22 mouse cellular contexts compared by ENCODE assay signal in genomic region chr2:115095351-115095750, GRCm38 (mm10).
DNase-seq lines count a peak whose midpoint lies in the region; ATAC-seq and TF ChIP-seq lines count a peak whose summit lies in the region.
"Had no signal": no experiment of that assay in that cellular context is flagged by ENCODE, and none has a peak within 500 bp of the region (broad histone marks: within the 10 kb centered on the region; RNA-seq: fewer than 3 reads in every experiment).

No protein-coding gene starts in this region.

- no peaks in the 10 kb centered on the region for H3K27me3 ChIP-seq in forebrain, embryonic 13.5 days
- H3K27me3 ChIP-seq in forebrain, embryonic 11.5 days (ENCODE audit: control insufficient read depth, insufficient read depth, low read length): no peaks in the 10 kb centered on the region
- H3K27me3 ChIP-seq in kidney, embryonic 15.5 days: no peaks in the 10 kb centered on the region
- H3K27me3 ChIP-seq in midbrain, embryonic 11.5 days (ENCODE audit: control insufficient read depth, insufficient read depth, low read length): no peaks in the 10 kb centered on the region
- H3K27me3 ChIP-seq in midbrain, postnatal 0 days (ENCODE audit: insufficient read depth, low read length): no peaks in the 10 kb centered on the region
- H3K27me3 ChIP-seq in limb, embryonic 14.5 days (ENCODE audit: control insufficient read depth, insufficient read depth, low read length): peaks cover 32% of the 10 kb centered on the region
- H3K27me3 ChIP-seq in hindbrain, postnatal 0 days (ENCODE audit: insufficient read depth, low read length): no peaks in the 10 kb centered on the region
- H3K27me3 ChIP-seq: embryonic facial prominence, embryonic 13.5 days; heart, embryonic 15.5 days; hindbrain, embryonic 13.5 days had no signal

- peaks cover 8% of the 10 kb centered on the region for H3K4me1 ChIP-seq in forebrain, embryonic 13.5 days
- no peaks in the 10 kb centered on the region for H3K4me1 ChIP-seq in forebrain, embryonic 11.5 days (replicated peaks; ENCODE audit: control insufficient read depth, insufficient read depth, low read length)
- H3K4me1 ChIP-seq in kidney, embryonic 15.5 days: peaks cover 9% of the 10 kb centered on the region; the same call in 1 of the 2 replicates
- no peaks in the 10 kb centered on the region for H3K4me1 ChIP-seq in midbrain, embryonic 11.5 days (ENCODE audit: control insufficient read depth, insufficient read depth, low read length)
- no peaks in the 10 kb centered on the region for H3K4me1 ChIP-seq in midbrain, postnatal 0 days (ENCODE audit: insufficient read depth, low read length)
- peaks cover 19% of the 10 kb centered on the region for H3K4me1 ChIP-seq in limb, embryonic 14.5 days (ENCODE audit: control insufficient read depth, insufficient read depth, low read length)
- no peaks in the 10 kb centered on the region for H3K4me1 ChIP-seq in hindbrain, postnatal 0 days (ENCODE audit: insufficient read depth, low read length)
- H3K4me1 ChIP-seq: heart, embryonic 15.5 days; hindbrain, embryonic 13.5 days had no signal

- DNase-seq in forebrain, embryonic 11.5 days (ENCODE audit: low spot score): no peak
- no peak for DNase-seq in kidney, postnatal 14 days
- DNase-seq in midbrain, embryonic 11.5 days (ENCODE audit: low spot score, missing footprints): peak; percentile 4
- DNase-seq in midbrain, postnatal 0 days (ENCODE audit: low spot score): no peak
- DNase-seq in limb, embryonic 14.5 days (ENCODE audit: low spot score): no peak
- DNase-seq in hindbrain, postnatal 0 days (ENCODE audit: low spot score): no peak
- DNase-seq: adrenal gland, adult 8-10 months; B cell, adult 2 months; cerebellum, adult 18-20 months; cerebellum, adult 9-11 months; cerebellum, postnatal 36 days; gastrocnemius, postnatal 14 days; heart, adult 2 months; heart, postnatal 14 days had no signal

- peak; percentile 36; the same call in 1 of the 2 replicates for ATAC-seq in forebrain, embryonic 13.5 days
- no peak for ATAC-seq in forebrain, embryonic 11.5 days (replicated peaks; ENCODE audit: low FRiP score)
- no peak for ATAC-seq in kidney, embryonic 15.5 days (replicated peaks; ENCODE audit: low FRiP score)
- no peak for ATAC-seq in midbrain, embryonic 11.5 days (ENCODE audit: low FRiP score)
- ATAC-seq in midbrain, postnatal 0 days (ENCODE audit: low FRiP score): no peak
- no peak for ATAC-seq in limb, embryonic 14.5 days (ENCODE audit: low FRiP score, low read depth)
- ATAC-seq in hindbrain, postnatal 0 days: no peak
- ATAC-seq: CD4-positive, CD25-positive, alpha-beta regulatory T cell, adult 4 months had no signal

- no peak for TF ChIP-seq CTCF in midbrain, postnatal 0 days (IDR thresholded peaks at IDR 0.05)
- no peak for TF ChIP-seq CTCF in hindbrain, postnatal 0 days (IDR thresholded peaks at IDR 0.05; ENCODE audit: low read depth)

- H3K36me3 ChIP-seq in forebrain, embryonic 13.5 days (ENCODE audit: poor library complexity, severe bottlenecking): no peaks in the 10 kb centered on the region
- no peaks in the 10 kb centered on the region for H3K36me3 ChIP-seq in forebrain, embryonic 11.5 days (ENCODE audit: control insufficient read depth, insufficient read depth, low read length)
- no peaks in the 10 kb centered on the region for H3K36me3 ChIP-seq in kidney, embryonic 15.5 days
- H3K36me3 ChIP-seq in midbrain, embryonic 11.5 days (ENCODE audit: control insufficient read depth, insufficient read depth, low read length): no peaks in the 10 kb centered on the region
- H3K36me3 ChIP-seq in midbrain, postnatal 0 days (ENCODE audit: insufficient read depth, low read length): no peaks in the 10 kb centered on the region
- H3K36me3 ChIP-seq in limb, embryonic 14.5 days (ENCODE audit: control insufficient read depth, insufficient read depth, low read length): no peaks in the 10 kb centered on the region
- H3K36me3 ChIP-seq in hindbrain, postnatal 0 days (ENCODE audit: insufficient read depth, low read length): no peaks in the 10 kb centered on the region
- H3K36me3 ChIP-seq: embryonic facial prominence, embryonic 13.5 days; G1E; heart, embryonic 15.5 days; hindbrain, embryonic 13.5 days had no signal

- 59% methylated on average over 12 of the region's 12 CpGs for WGBS in forebrain, embryonic 13.5 days
- 89% methylated on average over 12 of the region's 12 CpGs for WGBS in forebrain, embryonic 11.5 days
- 64% methylated on average over 12 of the region's 12 CpGs for WGBS in kidney, embryonic 15.5 days
- 91% methylated on average over 12 of the region's 12 CpGs for WGBS in midbrain, embryonic 11.5 days
- 86% methylated on average over 12 of the region's 12 CpGs for WGBS in midbrain, postnatal 0 days
- WGBS in limb, embryonic 14.5 days: 33% methylated on average over 12 of the region's 12 CpGs
- 82% methylated on average over 12 of the region's 12 CpGs for WGBS in hindbrain, postnatal 0 days

- H3K9me3 ChIP-seq in forebrain, embryonic 13.5 days (replicated peaks): no peaks in the 10 kb centered on the region
- no peaks in the 10 kb centered on the region for H3K9me3 ChIP-seq in forebrain, embryonic 11.5 days (ENCODE audit: control insufficient read depth, low read length)
- H3K9me3 ChIP-seq in kidney, embryonic 15.5 days (replicated peaks): no peaks in the 10 kb centered on the region
- no peaks in the 10 kb centered on the region for H3K9me3 ChIP-seq in midbrain, embryonic 11.5 days (ENCODE audit: control insufficient read depth, low read length)
- no peaks in the 10 kb centered on the region for H3K9me3 ChIP-seq in midbrain, postnatal 0 days (ENCODE audit: low read length)
- no peaks in the 10 kb centered on the region for H3K9me3 ChIP-seq in limb, embryonic 14.5 days (ENCODE audit: control insufficient read depth, low read length)
- H3K9me3 ChIP-seq in hindbrain, postnatal 0 days (ENCODE audit: low read length): no peaks in the 10 kb centered on the region
- H3K9me3 ChIP-seq: embryonic facial prominence, embryonic 13.5 days; G1E; heart, embryonic 15.5 days; hindbrain, embryonic 13.5 days had no signal

- H3K9ac ChIP-seq in forebrain, embryonic 13.5 days: no peak overlapping the region
- no peak overlapping the region for H3K9ac ChIP-seq in forebrain, embryonic 11.5 days (ENCODE audit: low read length)
- H3K9ac ChIP-seq in kidney, embryonic 15.5 days: no peak overlapping the region
- no peak overlapping the region for H3K9ac ChIP-seq in midbrain, embryonic 11.5 days (ENCODE audit: low read length)
- no peak overlapping the region for H3K9ac ChIP-seq in midbrain, postnatal 0 days (replicated peaks; ENCODE audit: low read length, poor library complexity, severe bottlenecking)
- no peak overlapping the region for H3K9ac ChIP-seq in limb, embryonic 14.5 days (ENCODE audit: low read depth, low read length, severe bottlenecking)
- no peak overlapping the region for H3K9ac ChIP-seq in hindbrain, postnatal 0 days (replicated peaks; ENCODE audit: low read length)
- H3K9ac ChIP-seq: embryonic facial prominence, embryonic 13.5 days; heart, embryonic 15.5 days; hindbrain, embryonic 13.5 days had no signal

- no peak overlapping the region for H3K4me3 ChIP-seq in forebrain, embryonic 13.5 days
- no peak overlapping the region for H3K4me3 ChIP-seq in forebrain, embryonic 11.5 days (ENCODE audit: low read depth, low read length)
- no peak overlapping the region for H3K4me3 ChIP-seq in kidney, embryonic 15.5 days (replicated peaks)
- H3K4me3 ChIP-seq in midbrain, embryonic 11.5 days (ENCODE audit: low read depth, low read length): no peak overlapping the region
- H3K4me3 ChIP-seq in midbrain, postnatal 0 days (ENCODE audit: low read depth, low read length): no peak overlapping the region
- H3K4me3 ChIP-seq in limb, embryonic 14.5 days (replicated peaks; ENCODE audit: low read length): no peak overlapping the region
- no peak overlapping the region for H3K4me3 ChIP-seq in hindbrain, postnatal 0 days (ENCODE audit: low read length)
- H3K4me3 ChIP-seq: embryonic facial prominence, embryonic 13.5 days; heart, adult 2 months; heart, embryonic 15.5 days; hindbrain, embryonic 13.5 days had no signal

- no peak overlapping the region for H3K27ac ChIP-seq in forebrain, embryonic 13.5 days
- no peak overlapping the region for H3K27ac ChIP-seq in forebrain, embryonic 11.5 days (ENCODE audit: low read depth, low read length)
- no peak overlapping the region for H3K27ac ChIP-seq in kidney, embryonic 15.5 days
- H3K27ac ChIP-seq in midbrain, embryonic 11.5 days (ENCODE audit: low read depth, low read length): no peak overlapping the region
- no peak overlapping the region for H3K27ac ChIP-seq in midbrain, postnatal 0 days (ENCODE audit: low read depth, low read length)
- H3K27ac ChIP-seq in limb, embryonic 14.5 days (replicated peaks; ENCODE audit: low read depth, low read length): no peak overlapping the region
- H3K27ac ChIP-seq in hindbrain, postnatal 0 days: no peak overlapping the region
- H3K27ac ChIP-seq: embryonic facial prominence, embryonic 13.5 days; heart, adult 2 months; heart, embryonic 15.5 days; hindbrain, embryonic 13.5 days had no signal

- no peak for TF ChIP-seq POLR2A in limb, embryonic 14.5 days (IDR thresholded peaks at IDR 0.05; ENCODE audit: borderline replicate concordance, extremely low read depth, insufficient read depth, insufficient read length)

- H3K4me2 ChIP-seq in forebrain, embryonic 13.5 days: 0 out of 2 replicates have a peak overlapping the region, but pooled peaks have one; percentile 2
- no peak overlapping the region for H3K4me2 ChIP-seq in forebrain, embryonic 11.5 days (ENCODE audit: low read depth, low read length, severe bottlenecking)
- 0 out of 2 replicates have a peak overlapping the region, but pooled peaks have one; percentile 4 for H3K4me2 ChIP-seq in kidney, embryonic 15.5 days
- no peak overlapping the region for H3K4me2 ChIP-seq in midbrain, embryonic 11.5 days
- no peak overlapping the region for H3K4me2 ChIP-seq in midbrain, postnatal 0 days (ENCODE audit: low read depth, low read length, poor library complexity, severe bottlenecking)
- peak overlapping the region; percentile 31; the same call in 1 of the 2 replicates for H3K4me2 ChIP-seq in limb, embryonic 14.5 days (replicated peaks; ENCODE audit: low read depth, low read length, severe bottlenecking)
- H3K4me2 ChIP-seq in hindbrain, postnatal 0 days (ENCODE audit: low read depth, low read length): no peak overlapping the region
- H3K4me2 ChIP-seq: embryonic facial prominence, embryonic 13.5 days; heart, embryonic 11.5 days; heart, embryonic 15.5 days; hindbrain, embryonic 13.5 days had no signal

Comparison
In these comparisons a context has a peak if more than half of its experiments do, and no peak if none do; other contexts are left out.
1. H3K4me2 ChIP-seq: peak in forebrain, embryonic 13.5 days (single experiment), kidney, embryonic 15.5 days (single experiment) and limb, embryonic 14.5 days (single experiment); none in forebrain, embryonic 11.5 days (single experiment), midbrain, embryonic 11.5 days (single experiment), midbrain, postnatal 0 days (single experiment) and hindbrain, postnatal 0 days (single experiment).